Mouse (Mus musculus): ENCODE data around the gene 4930590J08Rik.

- TF ChIP-seq POLR2A (IDR thresholded peaks at IDR 0.05; ENCODE audit: borderline replicate concordance, extremely low read depth, low read depth, low read length) (no peak), CTCF (IDR thresholded peaks at IDR 0.05; ENCODE audit: insufficient read depth, low read length) (no peak)
These were observed 60.8 kb downstream of the 4930590J08Rik start for GRCm38 (mm10) chr6:91963429-91963828.
